Mouse (Mus musculus): ENCODE results near the gene Hoxd8.

Gene Hoxd8

DNA sequence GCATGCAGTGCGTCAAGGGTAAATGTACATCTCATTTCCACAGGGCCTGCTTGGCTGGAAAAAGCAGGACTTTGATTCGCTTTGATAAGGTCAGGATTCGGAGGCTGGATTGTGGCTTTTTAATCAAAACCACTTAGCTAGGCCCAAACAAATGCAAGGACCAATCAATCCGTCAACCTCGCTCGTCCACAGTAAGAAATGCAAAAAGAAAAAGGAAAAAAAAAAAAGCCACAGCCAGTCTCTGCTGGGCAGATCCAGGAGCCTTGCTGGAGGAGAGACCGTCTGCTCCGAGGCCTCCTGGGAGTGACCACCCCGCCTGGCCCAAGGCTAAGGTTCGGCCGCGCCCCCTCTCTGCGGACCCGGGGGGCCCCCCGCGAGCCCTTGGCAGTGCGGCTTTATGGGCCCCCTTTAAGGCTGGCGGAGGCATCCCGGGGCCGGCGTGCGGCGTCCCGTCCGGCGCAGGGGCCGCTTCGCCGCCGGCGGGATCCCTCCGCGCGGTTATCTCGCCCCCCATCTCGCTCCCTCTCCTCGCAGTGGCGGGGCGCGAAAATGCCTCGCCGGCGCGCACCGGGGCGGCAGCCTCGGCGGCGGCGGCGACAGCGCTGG is at the start of gene Hoxd8:
TSS of gene Hoxd8 (plus strand) at position 223 of the 606 bp plus-strand sequence.
- DNase-seq (ENCODE audit: low spot score) = no peak

DNA sequence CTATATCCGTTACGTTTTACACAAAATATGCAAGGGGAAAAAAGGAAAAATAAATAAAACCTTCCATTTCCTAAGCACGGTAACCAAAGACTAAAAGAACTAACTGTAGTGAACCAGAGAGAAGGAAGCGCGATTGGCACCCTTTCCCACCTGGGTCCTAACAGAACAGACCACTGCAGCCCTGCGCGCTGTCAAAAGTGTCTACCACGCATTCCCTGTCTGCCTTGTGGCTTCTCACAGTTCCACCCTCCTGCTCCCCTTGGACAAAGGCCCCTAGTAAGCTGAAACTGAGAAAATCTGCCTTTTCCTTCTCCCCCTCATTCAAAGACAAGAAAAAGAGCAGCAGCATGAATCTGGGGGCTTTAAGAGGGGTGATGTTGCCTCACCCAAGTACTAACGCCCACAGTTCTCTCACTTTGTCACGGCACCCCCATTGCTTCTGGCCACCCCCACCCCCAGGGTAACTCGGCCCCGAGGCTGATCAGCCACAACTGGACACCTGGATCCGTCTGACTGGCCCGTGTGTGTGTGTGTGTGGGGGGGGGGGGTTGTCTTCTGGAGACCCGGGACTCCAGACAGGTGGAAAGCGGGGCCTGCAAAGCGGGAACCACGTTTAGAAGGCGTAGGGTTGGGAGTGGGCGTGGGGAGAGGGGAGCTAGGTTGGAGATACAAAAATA is 49.5 kb upstream of the Hoxd8 start:
- no peak for DNase-seq (ENCODE audit: low spot score)

DNA sequence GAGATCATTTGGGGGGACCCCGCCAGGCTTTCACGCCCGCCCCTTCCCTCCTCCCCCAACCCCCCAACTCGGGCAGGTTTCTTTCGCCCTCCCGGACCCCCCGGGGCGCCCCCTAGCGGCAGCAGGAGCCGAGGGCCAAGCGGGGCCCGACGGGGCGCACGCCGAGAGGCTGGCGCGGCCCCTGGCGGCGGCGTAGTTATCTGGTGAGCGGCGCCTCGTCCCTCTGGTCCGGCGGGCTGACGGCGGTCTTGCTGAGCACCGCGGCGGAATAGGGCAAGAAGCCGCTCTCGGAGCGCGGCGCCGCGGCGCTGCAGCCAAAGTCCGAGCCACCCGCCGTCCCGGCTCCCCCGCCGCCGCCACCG is 49.0 kb upstream of the Hoxd8 start:
- no peak for DNase-seq (ENCODE audit: low spot score)

DNA sequence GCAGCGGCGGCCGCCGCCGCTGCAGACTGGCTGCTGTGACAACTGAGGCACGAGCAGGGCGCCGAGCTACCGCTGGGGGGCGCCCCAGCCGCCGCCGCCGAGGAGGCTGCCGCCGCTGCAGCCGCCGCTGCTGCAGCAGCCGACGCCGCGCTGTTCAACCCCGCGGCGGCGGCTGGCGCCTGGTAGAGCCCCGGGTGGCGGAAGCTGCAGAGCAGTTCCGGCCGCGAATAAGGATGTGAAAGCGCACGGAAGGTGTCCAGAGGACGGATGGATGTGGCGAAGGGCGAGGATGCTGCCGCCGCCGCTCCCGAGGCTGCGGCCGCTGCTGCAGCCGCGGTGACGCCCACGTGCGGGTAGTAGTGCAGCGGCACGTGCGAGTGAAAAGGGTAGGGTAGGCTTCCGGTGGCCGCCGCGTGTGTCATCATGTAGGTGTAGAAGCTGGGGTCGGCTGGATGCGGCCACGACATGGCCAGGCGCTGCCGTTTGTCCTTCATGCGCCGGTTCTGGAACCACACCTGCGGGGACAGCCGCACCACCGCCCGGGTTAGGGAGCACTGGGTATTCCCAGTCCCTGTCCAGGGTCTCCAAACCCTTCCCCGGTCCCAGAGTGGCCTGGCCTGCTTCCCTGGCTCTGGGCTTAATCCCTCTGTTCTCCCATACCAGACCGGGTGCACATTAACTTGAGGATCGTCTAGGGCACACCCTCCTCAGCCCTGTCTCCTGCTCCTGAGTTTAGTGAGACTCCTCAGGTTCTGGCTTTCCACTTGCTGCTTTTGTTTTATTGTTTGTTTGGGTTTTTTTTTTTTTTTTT is 48.4 kb upstream of the Hoxd8 start:
- no peak for DNase-seq (ENCODE audit: low spot score)

DNA sequence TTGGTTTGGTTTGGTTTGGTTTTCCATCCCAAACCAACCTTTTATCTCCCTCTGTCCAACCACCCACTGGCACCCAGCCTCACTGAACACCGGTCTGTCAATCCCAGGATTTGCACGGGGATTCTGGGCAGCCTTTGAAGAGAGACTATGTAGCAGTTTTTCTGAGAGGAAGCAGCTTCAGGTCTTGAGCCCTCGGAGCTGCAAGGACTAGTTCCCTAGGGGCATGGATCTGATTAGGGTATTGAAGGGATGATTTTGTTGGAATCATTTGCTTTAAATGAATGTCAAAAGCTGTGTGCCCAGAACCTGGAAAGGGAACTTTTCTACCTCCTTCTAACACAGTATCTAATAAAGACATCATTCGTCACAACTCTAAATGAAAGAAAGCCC is 47.8 kb upstream of the Hoxd8 start:
- DNase-seq (ENCODE audit: low spot score) = no peak

DNA sequence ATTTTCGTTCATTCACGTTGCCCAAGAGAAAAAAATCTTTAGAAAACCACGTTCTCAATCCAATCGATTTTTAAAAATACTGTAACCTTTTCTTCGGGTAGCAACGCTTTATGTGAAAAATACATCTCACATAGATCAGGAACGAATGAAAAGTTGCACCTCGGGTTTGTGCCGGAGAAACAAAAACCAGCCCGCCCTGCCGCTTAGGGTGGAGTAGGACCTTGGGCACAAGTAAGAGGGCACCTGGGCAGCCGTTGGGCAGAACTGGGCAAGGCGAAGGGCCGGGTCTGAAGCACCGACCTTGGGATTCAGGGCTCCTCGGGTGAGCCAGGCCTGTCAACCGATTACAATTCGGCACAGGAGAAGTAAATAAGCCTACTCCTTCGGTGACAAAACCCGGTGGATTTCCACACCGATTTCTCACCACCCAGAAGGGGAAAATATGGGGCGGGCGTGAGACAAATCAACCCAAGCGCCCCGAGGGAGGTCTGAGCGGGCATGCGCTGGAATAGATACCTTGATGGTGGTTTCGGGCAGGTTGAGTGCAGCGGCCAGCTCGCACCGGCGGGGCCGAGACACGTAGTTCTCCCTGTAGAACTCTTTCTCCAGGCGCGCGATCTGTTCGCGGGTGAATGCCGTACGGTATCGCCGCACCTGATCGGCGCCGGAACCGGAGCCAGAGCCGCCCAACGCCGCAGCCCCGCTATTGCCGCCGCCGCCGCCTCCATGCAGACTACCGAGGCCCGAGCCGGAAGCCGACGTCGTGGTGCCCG is 47.0 kb upstream of the Hoxd8 start:
- no peak for DNase-seq (ENCODE audit: low spot score)

DNA sequence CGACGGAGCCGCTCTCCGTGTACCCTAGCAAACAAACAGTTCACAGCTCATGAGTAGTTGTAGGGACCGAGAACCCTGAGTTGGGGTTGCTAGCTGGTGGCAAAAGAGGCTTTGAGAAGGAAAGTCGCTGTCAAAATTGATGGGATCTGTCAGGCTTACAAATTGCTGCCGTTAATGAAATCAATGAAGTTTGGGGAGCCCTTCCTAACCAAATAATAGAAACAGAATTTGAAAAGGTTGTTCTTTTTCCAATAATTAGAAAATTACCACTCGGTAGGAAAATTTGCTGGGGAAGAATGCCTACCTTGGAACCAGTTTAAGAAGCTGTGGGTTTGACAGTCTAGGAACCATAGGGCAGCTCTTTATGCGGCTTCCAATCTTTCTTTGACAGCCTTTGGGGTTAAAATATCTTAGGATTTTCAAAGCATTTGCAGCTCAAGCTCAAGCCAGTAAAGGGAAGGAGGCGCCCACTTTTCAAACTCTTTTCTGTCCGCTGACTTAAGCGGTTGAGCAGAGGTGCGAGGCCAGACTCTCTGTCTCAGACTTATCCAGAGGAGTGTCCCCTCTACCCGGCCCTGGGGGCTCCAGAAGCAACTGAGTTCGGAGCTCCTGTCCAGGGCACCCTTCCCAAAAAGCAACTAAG is 46.3 kb upstream of the Hoxd8 start:
- no peak for DNase-seq (ENCODE audit: low spot score)

DNA sequence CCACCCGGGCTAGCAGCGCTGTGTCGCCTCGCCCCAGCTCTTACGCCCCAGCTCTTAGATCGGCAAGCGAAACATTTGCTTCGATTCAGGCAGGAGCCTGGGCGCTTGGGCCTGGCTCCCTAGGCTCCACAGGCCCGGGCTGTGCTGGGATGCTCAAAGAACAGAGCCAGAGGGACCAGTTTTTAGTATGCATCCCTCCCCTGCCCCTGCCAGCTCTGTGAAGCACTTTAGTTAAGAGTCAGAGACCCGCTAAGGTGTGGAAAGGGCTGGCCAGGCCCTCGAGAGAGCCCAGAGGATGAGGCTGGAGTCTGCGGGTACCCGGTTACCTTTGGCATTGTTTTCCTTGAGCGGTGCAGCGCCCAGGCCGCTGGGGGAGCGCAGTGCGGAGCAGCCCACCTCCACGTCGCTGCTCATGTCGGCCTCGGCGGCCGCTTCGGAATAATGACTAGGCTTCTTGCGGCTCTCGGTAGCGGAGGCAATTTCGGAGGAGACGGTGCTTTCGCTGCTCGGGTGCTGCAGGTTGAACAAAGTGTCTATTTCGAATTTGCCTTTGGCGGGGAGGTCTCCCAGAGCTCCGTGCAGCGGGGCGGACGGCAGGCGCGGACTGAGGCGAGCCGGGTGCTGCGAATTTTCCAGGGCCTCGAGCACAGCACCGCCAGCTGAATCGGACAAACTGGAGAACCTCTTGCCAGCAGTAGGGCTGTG is 45.6 kb upstream of the Hoxd8 start:
- no peak for DNase-seq (ENCODE audit: low spot score)

DNA sequence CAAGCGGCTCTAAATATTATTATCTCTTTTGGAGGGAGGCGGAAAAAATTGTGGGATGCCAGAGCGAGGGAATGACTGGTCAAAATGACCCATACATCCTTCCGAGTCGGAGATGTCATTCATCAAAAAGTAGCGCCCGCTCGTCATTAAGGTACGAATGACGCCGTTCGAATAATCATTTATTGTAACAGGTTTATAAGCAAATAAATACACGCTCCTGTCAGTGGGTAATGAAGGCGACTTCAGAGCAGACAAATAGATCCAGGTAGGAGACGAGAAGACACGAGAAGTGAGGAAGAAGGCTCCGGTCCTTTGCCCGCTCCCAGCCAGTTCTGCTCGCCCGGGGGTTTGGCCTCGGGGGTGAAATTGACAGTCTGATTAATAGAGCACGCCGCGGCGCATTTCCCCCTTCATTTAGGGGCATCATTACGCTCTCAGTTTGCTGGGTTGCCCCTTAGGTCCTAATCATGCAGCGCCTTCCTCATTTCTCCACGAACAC is 44.9 kb upstream of the Hoxd8 start, which contains the start of gene Evx2:
TSS of gene Evx2 (minus strand) at position 51 of the 499 bp plus-strand sequence.
- DNase-seq (ENCODE audit: low spot score) = no peak

DNA sequence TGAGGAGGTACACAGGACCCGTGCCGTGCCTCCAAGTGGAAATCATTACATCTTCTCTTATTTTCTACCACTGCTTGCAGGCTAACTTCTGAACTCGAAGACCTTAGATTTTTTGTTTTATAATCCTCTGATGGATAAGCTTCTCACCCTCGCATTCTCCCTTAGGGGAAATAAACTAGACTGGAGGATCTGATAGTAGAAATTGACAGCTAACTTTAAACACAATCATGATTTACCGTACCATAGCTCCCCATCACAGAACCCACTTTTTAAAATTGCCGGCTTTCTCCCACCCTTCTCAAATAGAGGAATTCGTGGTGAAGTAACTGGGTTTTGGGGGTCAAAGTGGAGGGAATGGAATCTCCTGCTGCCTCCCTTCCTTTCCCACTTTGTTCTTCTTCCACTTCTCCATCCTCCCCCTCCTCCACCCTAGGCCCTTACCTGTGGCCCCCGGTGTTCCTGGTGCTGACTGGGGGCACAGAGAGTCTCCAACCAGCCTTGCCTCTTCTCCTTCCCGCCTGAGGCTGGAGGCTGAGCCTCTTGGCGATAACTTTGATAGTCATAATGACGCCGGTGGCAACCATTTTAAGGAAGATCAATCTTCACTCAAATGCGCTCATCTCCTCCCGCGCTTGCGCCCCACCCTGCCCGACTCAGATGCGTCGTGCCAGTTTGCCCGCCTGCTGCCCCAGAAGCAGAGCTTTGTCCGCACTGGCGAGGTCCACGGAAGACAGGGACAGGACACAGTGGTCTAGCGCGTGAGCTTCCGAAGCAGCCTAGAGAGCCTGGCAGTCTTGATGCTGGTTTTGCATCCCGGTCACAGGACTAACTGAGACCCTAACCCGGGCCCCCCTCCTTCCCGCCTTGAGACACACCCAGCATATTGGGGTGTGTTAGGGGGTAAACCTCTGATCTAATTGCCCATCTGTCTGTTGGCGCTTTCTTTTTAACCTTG is 43.7 kb upstream of the Hoxd8 start:
- DNase-seq (ENCODE audit: low spot score) = no peak

DNA sequence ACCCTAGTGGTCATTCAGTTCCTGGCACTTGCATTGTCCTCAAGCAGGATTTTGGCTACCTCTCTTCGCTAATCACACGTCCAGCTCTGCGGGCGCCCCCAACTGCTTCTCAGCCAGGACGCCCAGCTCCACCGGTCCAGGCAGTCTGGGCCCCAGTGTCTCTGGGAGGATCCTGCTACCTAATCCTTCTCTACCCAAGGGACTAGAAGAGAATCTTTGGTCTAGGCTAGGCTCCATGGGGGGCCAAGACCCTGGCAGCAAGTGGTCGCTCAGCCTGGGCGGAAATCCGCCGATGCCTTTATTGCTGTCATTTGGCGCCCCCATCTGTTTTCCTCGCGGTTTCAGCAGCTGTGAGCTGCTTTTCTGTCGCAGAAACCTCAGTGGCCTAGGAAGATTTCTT is 42.7 kb upstream of the Hoxd8 start:
- DNase-seq (ENCODE audit: low spot score) = no peak

DNA sequence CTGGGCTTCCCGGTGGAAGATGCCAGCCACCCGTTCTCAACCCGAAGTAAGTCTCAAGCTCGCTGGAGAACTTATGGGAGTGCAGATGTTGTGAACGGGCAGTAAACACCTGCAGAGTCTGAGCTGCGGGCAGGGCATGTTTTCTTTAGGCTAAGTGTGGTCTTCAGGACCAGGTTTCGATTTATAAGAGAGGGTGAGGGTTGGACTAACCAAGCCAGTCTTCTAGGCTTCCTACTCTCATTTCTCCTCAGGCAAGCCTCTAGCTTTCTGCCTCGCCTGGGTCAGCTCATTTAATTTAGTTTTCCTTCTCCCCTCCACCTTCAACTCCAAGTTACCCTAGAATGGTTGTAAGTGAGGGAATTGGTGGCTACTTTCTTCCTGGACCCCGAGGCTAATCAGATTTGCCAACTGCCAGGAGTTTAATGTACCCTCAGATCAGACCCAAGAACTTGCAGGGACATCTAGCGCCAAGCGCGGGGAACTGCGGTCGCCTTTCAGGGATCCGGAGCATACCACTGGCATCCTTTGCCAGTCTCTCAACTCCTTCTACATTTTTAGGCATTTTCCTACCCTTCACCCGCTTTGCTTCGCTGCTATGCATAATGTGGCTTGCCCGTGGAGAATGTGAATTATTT is 41.0 kb upstream of the Hoxd8 start:
- peak; percentile 30 for DNase-seq (ENCODE audit: low spot score)

DNA sequence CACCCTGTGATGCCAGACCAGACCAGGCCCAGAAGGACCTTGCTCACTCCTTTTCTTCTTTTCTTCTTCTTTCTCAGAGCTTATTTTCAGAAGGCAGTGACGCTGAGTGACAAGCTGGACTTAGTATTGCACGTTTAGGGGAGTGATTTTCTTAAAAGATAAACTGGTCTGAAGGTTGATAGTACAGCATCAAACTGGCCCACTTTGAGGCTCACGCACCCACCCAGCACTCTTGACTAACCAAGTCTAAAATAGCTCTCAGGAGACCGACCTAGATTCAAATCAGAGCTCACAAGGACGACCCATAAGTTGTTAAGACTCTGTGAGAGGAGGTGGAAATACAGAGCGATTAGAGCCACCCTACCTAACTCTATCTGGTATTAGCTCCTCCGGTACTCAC is 38.0 kb upstream of the Hoxd8 start:
- DNase-seq (ENCODE audit: low spot score) = no peak

DNA sequence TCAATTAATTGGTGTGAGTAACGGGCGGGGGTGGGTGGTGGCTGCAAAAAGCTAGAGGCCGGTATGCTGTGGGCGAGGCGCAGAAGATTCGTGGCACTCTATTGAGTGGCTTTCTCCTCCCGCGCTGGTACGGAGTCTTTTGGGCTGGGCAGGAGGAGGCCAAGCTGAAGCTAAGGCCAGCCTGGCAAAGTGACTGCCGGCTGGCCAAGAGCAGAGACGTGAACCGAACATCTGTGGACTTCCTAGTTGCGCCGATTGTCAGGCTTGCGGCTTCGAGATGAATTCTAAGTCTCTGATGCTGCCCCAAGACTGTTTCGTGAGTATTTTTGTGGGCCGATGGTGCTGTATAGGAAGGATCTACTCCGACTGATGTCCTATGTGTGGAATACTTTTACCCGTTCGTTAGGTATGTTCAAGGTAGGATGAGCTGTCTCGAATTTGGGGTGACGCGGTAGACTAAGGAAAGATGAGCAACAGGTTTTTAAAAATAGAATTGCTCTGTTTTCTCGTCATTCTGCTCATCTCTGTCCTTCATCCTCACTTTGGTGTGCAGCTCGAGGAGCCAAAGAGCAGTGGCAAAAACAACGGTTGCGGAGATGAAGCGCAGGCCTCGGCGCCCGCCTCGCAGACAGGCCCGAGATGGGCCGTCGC is 37.1 kb upstream of the Hoxd8 start:
- no peak for DNase-seq (ENCODE audit: low spot score)

DNA sequence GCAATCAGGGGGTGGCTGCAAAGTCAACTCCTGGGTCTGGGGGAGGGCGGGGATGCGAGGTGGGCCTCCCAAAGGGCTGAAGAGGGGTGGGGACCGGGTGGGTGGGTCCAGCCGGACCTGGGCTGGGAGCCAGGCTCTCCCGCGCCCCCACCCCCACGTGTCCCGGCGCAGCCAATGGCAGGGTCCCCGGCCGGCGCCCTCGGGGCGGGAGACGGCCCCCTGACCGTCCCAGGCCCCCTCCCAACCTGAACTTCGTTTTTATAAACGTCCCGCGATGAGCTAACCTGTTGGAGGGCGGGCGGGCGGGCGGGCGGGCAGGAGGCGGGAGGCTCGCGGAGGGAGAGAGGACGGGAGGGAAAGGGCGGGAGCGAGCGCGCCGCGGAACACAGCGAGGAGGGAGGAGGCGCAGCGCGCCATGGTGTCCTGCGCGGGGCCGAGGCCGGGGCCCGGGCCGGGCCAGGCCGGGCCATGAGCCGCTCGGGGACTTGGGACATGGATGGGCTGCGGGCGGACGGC is 36.5 kb upstream of the Hoxd8 start, which contains the start of gene Hoxd13:
TSS of gene Hoxd13 (plus strand) at position 469 of the 516 bp plus-strand sequence.
- no peak for DNase-seq (ENCODE audit: low spot score)

DNA sequence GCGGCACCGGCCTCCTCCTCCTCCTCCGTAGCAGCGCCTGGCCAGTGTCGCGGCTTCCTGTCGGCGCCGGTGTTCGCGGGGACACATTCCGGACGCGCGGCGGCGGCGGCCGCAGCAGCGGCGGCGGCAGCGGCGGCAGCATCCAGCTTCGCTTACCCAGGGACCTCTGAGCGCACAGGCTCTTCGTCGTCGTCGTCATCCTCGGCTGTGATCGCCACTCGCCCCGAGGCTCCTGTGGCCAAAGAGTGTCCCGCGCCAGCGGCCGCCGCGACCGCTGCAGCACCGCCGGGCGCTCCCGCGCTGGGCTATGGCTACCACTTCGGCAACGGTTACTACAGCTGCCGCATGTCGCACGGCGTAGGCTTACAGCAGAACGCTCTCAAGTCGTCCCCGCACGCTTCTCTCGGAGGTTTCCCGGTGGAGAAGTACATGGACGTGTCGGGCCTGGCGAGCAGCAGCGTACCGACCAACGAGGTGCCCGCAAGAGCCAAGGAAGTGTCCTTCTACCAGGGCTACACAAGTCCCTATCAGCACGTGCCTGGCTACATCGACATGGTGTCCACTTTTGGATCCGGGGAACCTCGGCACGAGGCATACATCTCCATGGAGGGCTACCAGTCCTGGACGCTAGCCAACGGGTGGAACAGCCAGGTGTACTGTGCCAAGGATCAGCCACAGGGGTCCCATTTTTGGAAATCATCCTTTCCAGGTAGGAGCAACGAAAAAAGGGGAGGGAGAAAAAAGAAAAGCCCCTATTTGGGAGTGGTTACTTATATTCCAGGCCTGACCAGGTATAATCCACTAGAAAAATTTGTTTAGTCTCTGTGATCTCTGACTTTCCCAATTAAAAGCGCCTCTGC is 35.8 kb upstream of the Hoxd8 start:
- DNase-seq (ENCODE audit: low spot score) = no peak

DNA sequence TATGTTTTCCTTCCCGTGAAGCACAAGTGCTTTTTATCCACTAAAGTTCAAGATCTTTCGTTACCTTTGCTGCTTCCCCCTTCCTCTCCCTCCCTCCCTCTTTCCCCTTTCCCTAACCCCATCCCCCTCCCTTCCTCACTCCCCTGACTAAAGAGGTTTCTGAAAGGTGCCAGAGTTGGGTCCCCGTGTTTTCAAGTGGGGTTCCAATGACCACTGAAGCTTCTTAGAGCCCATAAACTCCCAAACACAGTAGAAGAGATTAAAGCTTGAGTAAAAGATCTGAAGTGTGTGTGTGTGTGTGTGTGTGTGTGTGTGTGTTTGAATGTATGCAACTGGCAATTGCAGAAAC is 35.2 kb upstream of the Hoxd8 start:
- no peak for DNase-seq (ENCODE audit: low spot score)
